Mouse (Mus musculus) erythroblast, embryonic 14.5 days (primary cell): Measurements from ENCODE around the gene Ccdc92b.

ENCODE experiments used
- GATA1 ChIP-seq: IDR thresholded peaks from 2 replicates; pipeline ENCODE4 v1.6.1; 2012; ENCODE audit warnings: low read length, inconsistent platforms, mixed read lengths
- TAL1 ChIP-seq: IDR thresholded peaks from 3 replicates; pipeline ENCODE4 v1.6.1; 2012; ENCODE audit warnings: low read length, inconsistent platforms, mixed read lengths

- TF ChIP-seq GATA1, result no peak
- TF ChIP-seq TAL1, result no peak
Measured at GRCm38 (mm10) chr11:74611437-74611836, 8.0 kb upstream of the Ccdc92b start.
